Mouse (Mus musculus) bone marrow, adult 2 months (tissue): ENCODE data around the gene Lrp2bp. TPM values are rescaled to one million over a fixed set of nuclear protein-coding genes. Genes with fewer than 3 reads are reported as not detected.

ENCODE experiments used
- H3K27ac ChIP-seq: fragments of 200-500 bp; 2 replicates; pipeline ENCODE4 v1.5.1; 2012; ENCODE audit warnings: low read depth, mild to moderate bottlenecking, control low read depth, inconsistent platforms, low read length; ENCODE audit not compliant: control insufficient read depth, poor library complexity, insufficient read depth
- H3K4me1 ChIP-seq: fragments of 200-500 bp; 2 replicates; pipeline ENCODE4 v1.6.1; 2011; ENCODE audit warnings: low read length; ENCODE audit not compliant: control insufficient read depth, insufficient read depth
- H3K4me3 ChIP-seq: fragments of 200-500 bp; replicated peaks from 2 replicates; pipeline ENCODE3; 2011; ENCODE audit warnings: mild to moderate bottlenecking, low read depth, low read length, control low read depth; ENCODE audit not compliant: control insufficient read depth
- CTCF ChIP-seq: fragments of 200-500 bp; IDR thresholded peaks from 2 replicates; pipeline ENCODE4 v1.5.1; 2011; ENCODE audit warnings: low read length, control low read depth; ENCODE audit not compliant: control insufficient read depth, insufficient read depth
- POLR2A ChIP-seq: fragments of 200-500 bp; IDR thresholded peaks from 2 replicates; pipeline ENCODE4 v1.6.1; 2011; ENCODE audit warnings: low read depth, mild to moderate bottlenecking, control low read depth, low read length, borderline replicate concordance; ENCODE audit not compliant: control insufficient read depth
- WGBS: fragments of 180-500 bp; shearing (Covaris S2); methylation state at CpG from one replicate; pipeline ENCODE4 v1.1.7; 2018; 5-methylcytosine and 5-hydroxymethylcytosine counted together
- polyA plus RNA-seq: library from polyadenylated mRNA; stranded (reverse); fragments of >200 nt; gene quantifications from 2 replicates; pipeline ENCODE4 v1.2.4, GENCODE M21; 2011; ENCODE audit warnings: low replicate concordance; ENCODE audit not compliant: missing spikeins, insufficient read depth, insufficient read length

The Lrp2bp gene
- not detected in 2 replicates for polyA plus RNA-seq

DNA sequence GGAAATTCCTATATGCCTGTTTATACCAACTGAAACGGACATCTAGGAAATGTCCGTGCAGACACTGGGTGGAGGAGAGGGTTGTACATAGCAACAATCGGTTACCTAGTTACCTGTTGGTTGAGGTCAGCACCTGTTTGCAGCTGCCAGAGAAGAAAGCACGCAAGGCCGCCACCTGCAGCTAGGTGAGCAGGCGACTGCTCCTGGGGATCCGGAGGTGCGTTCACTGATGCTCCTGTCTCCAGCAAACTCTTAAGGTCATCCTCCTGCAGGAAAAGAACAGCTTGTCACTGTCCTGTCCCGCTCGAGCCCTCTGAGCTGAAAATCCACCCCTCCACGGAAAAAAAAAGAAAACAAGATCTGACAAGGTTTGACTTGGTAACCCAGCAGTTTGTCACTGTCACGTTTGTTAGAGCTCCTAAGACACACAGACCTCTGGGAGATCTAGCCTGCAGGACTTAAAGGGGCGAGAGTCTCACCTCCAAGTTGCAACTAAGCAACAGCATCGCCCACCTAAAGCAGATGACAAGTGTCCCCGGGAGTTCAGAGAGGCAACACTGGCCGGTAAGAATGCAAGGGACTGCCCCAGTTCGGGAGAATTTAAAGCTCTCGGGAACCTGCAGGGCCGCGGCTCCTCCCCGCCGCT lies at the start of gene Lrp2bp:
Gene Lrp2bp (plus strand): TSS at position 166 of the 646 bp plus-strand sequence.
- Histone ChIP-seq H3K27ac (peak within 1 kb of the TSS; percentile 83), H3K4me3 (peak within 1 kb of the TSS; percentile 76), H3K4me1 (peaks cover 2% of the 10 kb centered on the region)
- 13% methylated on average over 22 of the region's 22 CpGs for WGBS
- TF ChIP-seq POLR2A (no peak), CTCF (no peak)

DNA sequence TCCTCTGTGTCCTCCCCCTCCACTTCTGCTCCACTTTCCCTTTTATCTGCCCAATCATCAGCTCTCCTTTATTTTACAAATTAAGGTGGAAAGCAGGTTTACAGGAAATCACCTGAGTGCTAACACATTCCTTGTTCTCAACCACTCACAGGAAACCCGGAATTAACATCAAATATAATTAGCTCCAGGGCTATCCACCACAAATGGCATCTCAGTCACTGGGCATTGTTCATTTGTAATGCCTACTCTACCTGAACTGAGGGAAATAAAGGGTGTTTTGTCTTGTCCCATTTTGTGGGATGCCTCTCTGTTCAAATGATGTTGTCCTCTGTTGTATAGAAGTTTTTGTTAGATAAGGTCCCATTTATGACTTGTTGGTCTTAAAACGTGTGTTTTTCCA lies 48.5 kb upstream of the Lrp2bp start:
- Histone ChIP-seq H3K27ac (no peak overlapping the region), H3K4me1 (no peaks in the 10 kb centered on the region), H3K4me3 (no peak overlapping the region)
- WGBS = 65% methylated on average over 2 of the region's 2 CpGs
- TF ChIP-seq CTCF = no peak
- no peak for TF ChIP-seq POLR2A

DNA sequence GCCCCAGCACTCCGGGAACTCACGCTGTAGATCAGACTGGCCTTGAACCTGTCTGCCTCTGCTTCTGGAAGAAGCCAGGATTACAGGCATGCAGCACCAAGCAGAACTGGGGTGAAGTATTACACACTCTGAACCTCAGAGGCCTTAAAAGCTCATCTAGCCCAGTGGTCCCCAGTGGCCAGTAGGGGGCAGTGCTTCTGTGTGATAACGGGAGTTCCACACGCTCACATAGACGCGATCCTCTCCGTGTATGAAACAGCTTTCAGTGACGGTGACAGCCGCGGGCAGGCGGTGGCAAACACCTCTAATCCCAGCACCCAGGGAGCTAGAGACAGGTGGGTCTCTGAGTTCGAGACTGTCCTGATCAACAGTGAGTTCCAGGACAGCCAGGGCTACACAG lies 28.2 kb upstream of the Lrp2bp start:
- Histone ChIP-seq H3K4me1 (no peaks in the 10 kb centered on the region), H3K27ac (no peak overlapping the region), H3K4me3 (no peak overlapping the region)
- 90% methylated on average over 12 of the region's 12 CpGs for WGBS
- TF ChIP-seq CTCF (peak; percentile 50; the same call in 1 of the 2 replicates), POLR2A (no peak)

DNA sequence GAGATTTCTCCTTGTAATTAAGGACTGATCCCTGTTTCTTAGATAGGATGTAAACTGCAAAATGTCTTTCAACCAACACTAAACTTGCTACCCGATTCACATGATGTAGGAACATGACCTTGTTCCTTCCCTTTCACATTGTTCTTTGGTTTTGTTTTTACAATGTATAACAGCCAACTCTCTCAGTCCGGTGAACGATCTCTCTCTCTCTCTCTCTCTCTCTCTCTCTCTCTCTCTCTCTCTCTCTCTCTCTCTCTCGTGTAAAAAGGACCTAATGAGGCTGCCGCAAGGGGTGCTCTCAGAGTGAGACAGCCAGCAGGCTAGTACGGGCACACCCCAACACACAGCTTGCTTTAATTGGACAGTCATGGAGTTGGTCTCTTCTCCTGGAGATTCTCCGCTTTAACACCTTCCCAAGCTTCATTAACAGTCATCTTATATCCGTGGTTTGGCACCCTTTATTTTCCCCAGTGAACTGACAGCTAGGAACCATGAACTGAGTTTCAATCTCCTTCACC lies 25.1 kb upstream of the Lrp2bp start:
- H3K4me1 ChIP-seq = no peaks in the 10 kb centered on the region
- H3K4me3 ChIP-seq = no peak overlapping the region
- WGBS = 80% methylated on average over 8 of the region's 8 CpGs
- TF ChIP-seq CTCF (no peak), POLR2A (no peak)
- no peak overlapping the region for H3K27ac ChIP-seq

DNA sequence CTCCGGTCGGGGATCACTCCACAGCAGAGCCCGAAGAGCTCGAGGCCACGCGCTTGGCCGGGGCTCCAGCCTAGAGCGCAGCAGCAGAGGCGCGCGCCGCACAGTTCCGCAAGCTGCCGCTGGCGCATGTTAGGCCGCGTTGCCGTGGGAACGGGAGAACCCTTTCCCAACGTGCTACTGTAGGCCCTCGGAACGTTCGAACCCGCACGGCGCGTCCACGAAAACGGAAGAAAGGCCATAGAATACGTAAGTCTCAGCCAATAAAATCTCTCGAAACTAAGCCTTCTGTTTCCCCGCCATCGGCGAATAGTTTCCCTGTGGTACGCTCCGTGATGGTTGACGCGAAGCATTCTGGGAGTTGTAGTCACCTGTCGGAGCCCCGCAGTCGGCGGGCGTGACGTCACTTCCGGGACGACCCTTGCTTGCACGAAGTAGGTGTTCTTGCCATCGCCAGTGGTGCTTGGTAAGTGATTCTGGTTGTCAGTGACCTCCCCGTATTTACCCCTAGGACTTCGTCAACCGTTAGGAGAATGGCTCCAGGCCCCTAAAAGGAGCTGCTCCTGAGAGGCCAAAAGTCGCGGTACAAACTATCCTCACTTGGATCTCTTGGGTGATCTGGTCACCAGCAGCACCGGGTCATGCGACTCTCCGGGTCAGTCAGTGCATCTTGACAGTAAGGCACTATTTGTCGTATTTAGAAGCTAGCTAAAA lies 23.8 kb upstream of the Lrp2bp start, which contains the start of the genes 1700029J07Rik and Ufsp2:
Gene 1700029J07Rik (minus strand): TSS at position 127 of the 711 bp plus-strand sequence.
Gene Ufsp2 (plus strand): TSS at position 403 of the 711 bp plus-strand sequence.
- TF ChIP-seq POLR2A = peak; percentile 55; the same call in 1 of the 2 replicates
- TF ChIP-seq CTCF = peak; percentile 49
- WGBS = under 1% methylated on average over 57 of the region's 57 CpGs

DNA sequence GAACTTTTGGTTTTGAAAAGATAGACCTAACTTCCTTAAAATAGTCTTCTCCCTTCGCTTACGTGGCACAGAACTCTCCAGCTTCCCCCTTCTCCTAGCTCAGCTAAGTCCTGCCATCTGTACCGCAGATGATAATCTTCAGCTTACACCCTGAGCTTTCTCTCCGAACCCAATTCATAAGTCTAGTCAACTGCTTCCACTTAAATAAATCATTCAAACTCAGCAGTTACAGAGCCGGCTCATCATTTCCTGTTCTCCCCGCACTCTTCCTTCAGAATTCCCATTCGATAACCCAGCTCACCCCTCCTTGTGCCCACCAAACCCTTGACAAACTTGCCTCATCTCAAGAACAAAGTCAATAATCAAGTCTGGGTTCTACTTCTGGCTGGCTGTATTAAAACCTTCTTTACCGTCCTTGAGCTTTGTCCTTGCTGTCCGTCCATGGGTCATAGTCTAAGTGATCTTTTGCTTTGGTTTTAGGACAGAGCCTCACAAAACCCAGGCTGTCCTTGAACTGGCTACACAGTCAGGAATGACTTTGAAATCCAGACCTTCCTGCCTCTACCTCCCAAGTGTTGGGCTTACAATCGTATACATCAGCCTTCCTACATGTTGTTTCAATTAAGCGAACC lies 23.1 kb upstream of the Lrp2bp start:
- Histone ChIP-seq H3K4me3 (peak overlapping the region; percentile 79), H3K27ac (peak overlapping the region; percentile 34; the same call in 1 of the 2 replicates), H3K4me1 (no peaks in the 10 kb centered on the region)
- no peak for TF ChIP-seq CTCF
- no peak for TF ChIP-seq POLR2A
- 26% methylated on average over 11 of the region's 11 CpGs for WGBS

More for the DNA sequence above, 23.8 kb upstream of the Lrp2bp start, which contains the start of the genes 1700029J07Rik and Ufsp2:
- H3K27ac ChIP-seq = peak within 1 kb of the TSS; percentile 34
- peak within 1 kb of the TSS; percentile 79 for H3K4me3 ChIP-seq
- no peaks in the 10 kb centered on the region for H3K4me1 ChIP-seq

DNA sequence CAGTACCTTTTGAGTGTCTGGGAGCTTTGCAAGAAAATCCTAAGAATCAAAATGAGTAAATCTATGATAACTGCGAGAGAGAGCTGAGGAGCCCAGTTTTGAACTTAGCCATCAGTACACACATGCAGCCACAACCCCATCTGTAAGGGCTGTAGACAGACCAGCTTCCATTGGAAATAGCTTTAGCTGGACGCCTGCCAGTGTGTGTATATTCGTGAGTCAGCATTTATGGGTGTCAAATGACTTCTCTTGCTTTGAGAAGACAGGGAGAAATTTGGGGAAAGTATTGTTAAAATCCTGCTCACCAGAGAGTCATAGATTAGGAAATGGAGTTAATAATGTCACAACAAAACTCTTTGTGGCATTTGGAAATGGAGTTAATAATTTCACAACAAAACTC lies 12.4 kb upstream of the Lrp2bp start:
- TF ChIP-seq CTCF (no peak), POLR2A (no peak)
- 61% methylated on average over 3 of the region's 3 CpGs for WGBS
- H3K27ac ChIP-seq = no peak overlapping the region
- no peak overlapping the region for H3K4me3 ChIP-seq
- no peaks in the 10 kb centered on the region for H3K4me1 ChIP-seq

DNA sequence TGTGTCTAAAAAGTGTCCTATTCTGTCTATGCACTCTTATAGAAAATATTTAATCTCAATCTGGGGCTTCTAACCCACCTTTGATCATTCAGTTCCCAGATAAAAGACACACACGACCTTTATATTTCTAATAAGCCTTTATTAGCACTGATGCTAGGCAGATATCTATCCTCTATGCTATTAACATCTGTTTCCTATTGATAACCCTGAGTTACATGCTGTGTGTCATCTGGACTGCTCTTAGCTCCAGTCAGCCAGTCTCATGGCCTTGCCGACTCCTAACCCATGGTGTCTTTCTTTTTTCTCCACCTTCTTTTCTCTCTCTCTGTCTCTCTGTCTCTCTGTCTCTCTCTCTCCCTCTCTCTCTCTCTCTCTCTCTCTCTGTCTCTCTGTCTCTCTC lies 10.9 kb upstream of the Lrp2bp start:
- Histone ChIP-seq H3K4me3 (no peak overlapping the region), H3K4me1 (no peaks in the 10 kb centered on the region), H3K27ac (no peak overlapping the region)
- no peak for TF ChIP-seq CTCF
- TF ChIP-seq POLR2A = no peak
- 58% methylated on average over 2 of the region's 2 CpGs for WGBS
